Mouse (Mus musculus) ovary, postnatal 36 days (tissue): ENCODE results near the gene Armcx4.
"Not testable (repeated sequence)": the region's sequence is repeated elsewhere in the genome, so short reads cannot be mapped to it uniquely, and the experiment has no call there.

Experiments
- DNase-seq: peaks from one replicate; pipeline ENCODE4 v3.0.0; 2022; ENCODE audit warnings: low spot score, mixed read lengths

Gene Armcx4

DNA sequence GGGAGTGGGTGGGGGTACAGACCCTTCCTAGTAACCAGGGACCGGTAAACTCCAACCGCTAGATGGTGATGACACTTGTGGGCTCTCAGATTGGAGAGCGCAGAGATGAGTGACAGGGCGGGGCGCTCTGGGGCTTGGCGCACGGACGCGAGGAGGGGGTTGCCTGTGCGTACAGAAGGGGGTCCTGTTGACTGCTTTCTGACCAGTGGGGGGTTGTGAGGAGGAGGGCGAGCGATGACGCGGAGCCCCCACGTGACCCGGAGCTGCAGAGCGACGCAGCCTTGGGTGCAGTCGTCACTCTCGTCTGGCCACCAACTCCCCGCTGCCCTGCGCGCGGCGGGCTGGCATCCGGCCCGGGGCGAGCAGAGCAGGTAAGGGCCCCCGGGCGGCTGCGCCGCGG, at the start of gene Armcx4:
Gene Armcx4 (plus strand): TSS at position 253 of the 400 bp plus-strand sequence.
- DNase-seq: peak; percentile 60

DNA sequence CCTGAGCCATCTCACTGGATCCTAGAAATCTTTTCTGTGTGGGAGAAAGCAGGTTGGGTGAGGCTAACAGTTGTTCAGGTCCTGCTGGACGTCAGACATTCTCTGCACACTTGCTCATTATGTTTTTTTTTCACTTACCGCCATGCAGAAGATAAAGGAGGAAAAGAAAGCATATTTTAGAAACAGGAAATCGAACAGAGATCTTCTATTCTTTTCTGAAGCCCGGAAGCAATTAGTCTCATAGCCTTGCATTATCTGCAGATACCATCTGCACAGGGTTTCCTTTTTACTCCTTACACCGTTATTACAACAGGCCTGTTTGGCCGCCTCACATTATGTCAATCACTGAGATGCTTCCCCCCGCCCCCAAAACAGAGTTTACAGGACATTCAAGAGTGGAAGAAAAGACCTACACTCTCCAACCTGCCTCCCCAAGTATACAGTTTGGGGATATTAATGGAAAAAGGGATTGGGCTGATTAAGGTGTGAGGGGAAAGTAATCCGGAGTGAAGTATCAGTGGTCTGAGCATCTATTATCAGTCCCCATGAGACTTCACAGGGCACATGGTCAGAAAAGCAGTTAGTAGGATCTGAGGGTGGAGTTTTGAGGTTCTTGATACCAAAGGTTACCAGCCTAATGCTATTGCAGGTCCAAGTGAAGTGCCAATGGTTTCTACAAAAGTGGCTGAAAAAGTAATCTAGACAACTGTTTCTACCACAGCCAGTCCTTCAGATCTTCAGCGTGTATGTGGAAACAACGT, 45.1 kb upstream of the Armcx4 start:
- DNase-seq: no peak

DNA sequence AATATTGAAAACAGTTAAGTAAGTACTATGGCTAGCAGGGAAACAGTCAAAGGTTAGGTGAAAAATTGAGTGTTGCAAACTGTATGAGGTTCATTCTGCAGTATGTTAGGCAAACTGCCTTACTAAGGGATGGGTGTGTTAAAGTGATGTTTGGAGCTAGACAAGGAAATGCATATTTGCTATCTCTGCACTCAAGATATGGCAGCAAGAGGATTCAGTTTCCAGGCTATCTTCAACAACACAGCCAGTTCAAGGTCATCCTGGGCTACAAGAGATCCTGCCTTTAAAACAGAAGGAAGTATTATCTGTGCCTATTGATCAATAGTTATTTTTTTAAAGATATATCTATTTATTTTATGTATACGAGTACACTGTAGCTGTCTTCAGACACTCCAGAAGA, 40.0 kb upstream of the Armcx4 start:
- no peak for DNase-seq

DNA sequence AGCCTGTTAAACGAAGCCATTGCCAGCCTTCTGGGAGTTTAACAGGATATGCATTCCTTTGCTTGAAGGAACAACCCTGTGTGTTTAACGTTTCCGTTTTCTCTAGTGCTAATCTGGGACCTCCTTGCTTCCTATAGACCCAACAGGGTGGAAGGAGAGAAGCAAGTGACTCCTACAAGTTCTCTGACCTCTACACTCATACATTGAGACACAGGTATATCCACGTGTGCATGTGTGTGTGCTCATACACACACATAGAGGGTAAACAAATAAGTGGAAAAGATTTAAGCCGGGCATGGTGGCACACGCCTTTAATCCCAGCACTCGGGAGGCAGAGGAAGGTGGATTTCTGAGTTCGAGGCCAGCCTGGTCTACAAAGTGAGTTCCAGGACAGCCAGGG, 38.9 kb upstream of the Armcx4 start:
- no peak for DNase-seq

DNA sequence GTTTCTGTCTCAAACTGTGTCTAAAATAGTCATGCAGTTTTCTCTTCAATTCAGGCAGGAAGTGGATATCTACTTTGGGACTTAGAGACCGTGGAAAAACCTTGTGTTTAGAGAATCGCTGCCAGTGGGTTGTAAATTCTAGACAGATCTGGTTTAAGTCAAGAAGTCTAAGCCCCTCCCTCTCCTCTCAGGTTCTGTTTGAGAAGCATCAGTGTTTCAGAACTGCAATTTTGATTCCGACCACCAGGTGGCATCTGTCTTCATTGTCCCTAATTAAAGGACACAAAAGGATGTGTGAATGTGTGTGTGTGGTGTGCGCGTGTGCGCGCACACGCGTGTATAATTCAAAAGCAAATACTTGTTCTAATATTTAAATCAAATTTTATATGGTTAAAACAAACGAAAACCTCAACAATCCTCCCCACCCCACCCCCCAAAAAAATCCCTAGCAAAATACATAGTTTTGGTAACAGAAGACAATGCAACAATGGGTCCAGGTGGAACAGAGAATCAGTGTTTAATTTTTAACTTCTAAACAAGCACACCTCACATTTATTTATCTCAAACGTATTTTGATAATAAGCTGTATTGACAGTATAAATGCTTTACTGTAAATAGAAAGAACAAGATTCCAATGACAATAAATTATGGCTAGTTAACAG, 38.2 kb upstream of the Armcx4 start:
- peak; percentile 31 for DNase-seq

DNA sequence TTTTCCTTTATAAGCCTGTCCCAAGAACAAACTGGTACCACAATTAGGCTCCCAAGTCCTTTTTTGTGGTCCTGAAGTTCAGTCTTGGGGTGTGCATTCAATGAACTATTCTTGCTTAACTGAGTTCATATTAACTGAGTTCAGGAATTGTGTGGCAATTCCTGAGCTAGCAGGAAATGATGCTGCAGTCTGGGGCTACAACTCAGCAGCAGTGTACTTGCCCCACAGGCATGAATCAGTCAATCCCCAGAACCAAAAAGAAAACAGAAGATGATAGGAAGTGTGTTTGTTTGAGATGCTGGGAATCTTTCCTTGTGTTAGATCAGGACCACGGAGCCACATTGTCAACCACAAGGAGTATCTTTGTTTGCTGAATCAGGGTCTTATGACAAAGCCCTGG, 34.3 kb upstream of the Armcx4 start:
- DNase-seq: no peak

DNA sequence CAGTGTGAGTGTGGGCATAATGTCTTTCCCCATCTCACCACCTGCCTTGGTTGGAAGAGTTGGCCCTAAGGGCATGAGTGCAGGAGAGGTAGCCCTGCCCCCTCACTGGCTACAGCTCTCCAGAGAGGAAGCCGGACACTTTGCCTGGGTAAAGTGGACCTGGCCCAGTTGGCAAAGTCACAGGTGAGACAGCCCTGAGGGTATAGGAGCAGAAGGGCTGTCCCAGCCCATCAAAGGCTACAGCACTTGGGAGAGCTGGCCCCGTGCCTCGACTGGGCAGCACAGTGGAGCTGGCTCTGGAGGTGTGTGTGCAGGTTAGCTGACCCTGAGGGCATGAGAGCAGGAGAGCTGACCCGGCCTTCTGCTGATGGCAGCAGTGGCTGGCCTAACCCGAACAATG, 24.7 kb upstream of the Armcx4 start:
- no peak for DNase-seq

DNA sequence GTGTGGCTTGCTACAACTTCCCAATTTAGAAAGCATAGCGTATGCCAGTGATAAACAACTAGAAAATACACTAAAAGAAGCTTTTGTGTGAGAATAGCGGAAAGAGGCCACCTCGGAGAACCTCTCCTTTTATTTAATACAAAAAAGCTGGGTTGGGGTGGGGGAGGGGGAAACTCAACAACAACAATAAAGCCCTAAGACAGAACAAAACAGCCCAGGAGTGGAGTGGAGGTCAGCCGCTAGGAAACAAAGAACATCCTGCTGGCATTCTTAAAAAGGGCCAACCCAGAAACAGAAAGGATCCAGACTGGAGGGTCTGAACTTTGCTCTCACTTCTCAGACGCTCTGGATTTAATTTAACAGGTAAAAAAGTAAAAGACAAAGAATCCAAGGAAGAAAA, 11.3 kb upstream of the Armcx4 start:
- no peak for DNase-seq

DNA sequence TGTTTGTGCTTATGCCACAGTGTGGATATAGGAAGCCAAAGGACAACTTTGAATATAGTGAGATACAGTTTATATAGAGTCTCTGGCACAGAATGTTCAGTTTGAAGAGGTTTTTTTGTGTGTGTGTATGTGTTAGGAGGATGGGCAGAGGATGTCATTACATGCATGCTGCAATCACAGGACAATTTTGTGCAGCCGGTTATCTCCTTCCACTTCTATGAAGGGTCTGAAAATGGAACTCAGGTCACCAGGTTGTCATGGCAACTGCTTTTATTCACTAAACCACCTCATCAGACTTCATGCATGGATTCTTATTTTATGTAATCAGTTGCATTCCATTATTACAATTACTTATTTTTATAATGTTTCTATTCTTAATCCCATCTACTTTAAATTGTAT, 10.4 kb upstream of the Armcx4 start:
- DNase-seq: no peak

DNA sequence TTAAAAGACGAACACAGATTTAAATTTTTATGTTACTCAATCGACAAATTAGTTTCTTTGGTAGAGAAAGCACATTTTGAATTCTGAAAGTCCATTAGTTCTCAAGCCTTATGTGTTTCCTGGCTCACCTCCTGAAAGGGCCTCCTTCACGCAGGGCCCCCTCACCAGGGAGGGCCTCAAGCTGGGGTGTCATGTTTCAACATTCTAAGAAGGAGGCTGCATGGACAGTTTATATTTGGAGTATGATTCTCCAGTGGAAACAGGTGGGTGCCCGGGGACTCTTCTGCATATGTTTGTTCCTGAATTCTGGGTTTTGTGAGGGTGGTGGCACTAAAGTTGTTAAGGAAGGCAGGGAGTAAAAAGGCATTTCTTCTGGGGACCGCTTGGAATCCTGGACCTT, 1.4 kb upstream of the Armcx4 start:
- DNase-seq: no peak

DNA sequence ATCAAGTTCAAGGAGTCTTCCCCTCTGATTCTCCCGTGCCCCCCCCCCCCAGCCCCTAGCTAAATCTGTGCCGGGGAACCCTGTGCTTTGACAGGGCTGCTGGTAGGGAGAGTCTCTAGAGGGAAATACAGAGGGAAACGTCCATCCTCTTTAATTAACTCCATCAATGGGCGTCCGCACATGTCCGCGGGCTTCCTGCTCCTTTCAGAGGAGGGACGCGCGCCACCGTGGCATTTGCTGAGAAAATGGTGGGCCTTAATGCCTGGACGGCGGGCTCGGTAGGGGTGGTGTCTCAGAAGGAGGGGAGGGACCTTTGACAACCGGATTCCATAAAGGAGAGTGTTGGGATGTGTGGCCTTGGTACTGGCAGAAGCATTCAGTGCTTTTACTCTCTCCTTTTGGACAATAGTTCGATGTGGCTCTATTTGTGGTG, 436 bp downstream of the Armcx4 start:
- DNase-seq: peak; percentile 32

DNA sequence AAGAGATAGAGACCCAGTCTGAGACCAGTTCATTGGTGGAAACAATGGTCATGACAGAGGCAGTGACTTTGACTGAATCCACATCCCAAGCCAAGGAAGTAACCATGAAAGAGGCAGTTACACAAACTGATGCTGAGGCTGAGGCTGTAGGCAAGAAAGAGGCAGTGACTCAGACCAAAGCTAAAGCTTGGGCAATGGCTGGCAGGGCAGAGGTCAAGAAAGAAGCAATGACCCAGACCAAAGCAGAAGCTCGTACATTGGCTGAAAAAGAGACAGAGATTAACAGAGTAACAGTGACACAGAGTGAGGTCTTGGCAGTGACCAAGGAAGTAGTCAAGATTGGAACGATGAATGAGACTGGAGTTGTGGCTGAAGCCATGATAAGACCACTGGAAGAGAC, 3.4 kb downstream of the Armcx4 start:
- DNase-seq: no peak

DNA sequence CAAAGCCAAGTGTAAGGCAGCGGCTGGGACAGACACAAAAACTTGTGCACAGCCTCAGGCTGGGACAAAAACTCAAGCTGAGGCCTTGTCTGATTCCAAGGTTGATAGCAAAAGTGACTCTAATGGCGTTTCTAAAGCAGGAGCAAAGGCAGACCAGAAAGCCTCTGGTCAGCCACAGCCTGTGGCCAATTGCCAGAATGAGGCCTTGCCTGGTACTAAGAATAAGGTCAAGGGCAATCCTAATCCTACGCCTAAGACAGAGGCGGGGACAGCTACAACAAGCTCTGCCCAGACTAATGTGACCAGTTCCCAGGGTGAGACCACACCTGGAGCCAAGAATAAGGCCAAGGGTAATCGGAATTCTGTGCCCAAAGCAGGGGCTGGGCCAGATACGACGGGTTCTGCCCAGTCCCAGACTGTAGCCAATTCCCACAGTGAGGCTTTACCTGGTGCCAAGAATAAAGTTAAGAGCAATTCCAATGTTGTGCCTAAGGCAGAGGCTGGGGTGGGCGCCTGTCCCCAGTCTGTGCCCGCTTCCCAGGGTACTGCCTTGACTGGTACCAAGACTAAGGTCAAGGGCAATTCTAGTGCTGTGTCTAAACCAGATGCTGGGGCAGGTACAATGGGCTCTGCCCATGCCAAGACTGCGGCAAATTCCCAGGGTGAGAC, 4.7 kb downstream of the Armcx4 start:
- DNase-seq: no peak

DNA sequence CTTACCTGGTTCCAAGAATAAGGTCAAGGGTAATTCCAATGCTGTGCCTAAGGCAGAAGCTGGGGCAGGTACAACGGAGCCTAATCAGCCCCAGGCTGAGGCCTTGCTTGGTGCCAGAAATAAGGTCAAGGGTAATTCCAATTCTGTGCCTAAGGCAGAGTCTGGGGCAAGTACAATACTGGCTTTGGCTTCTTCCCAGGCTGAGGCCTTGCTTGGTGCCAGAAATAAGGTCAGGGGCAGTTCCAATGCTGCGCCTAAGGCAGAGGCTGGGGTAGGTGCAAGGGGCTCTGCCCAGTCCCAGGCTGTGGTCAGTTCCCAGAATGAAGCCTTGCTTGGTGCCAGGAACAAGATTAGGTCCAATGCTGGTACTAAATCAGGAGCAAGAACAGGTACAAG, 5.2 kb downstream of the Armcx4 start:
- no peak for DNase-seq

DNA sequence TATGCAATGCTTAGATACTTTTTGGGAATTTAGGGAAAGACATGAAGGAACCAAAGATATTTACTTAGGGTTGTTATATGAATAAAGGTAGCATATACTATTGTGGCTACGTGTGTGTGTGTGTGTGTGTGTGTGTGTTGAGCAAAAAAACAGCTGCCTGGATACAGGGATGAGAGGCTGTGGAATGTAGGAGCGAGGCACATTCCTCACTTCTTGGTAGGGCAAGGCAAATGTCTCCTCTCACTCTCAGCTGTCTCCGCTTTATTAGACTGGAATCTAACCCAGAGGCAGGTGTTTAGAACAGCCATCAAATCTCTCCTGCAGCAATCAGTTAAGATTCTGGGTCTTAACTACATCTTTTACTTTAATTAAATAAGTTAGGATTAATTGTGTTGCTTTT, 30.5 kb downstream of the Armcx4 start:
- no peak for DNase-seq

DNA sequence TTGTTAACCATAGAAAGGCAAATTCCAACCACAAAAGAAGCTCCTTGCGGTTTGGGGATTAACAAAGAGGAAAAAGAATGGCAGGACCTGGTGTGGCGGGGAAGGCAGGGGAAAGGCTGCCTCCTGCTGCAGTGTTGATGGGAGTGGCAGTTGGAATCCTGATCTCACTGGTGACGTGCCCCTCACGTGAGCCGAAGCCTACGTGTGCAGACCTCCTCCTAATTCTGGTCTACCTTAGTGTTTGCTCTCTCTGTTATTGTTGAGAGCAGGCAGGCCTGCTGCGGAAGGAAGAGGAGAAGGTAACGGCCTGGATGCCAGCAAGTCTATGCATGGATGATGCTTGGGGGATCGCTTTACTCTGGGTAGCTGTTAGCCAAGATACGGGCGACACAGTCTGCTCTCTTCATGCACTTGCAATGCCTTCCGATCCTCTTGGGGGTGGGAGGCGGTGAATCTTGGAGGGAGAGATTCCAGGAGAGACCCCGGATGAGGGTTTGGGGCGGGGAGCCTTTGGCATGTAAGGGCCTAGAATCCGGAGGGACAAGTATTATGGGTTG, 31.5 kb downstream of the Armcx4 start, which contains the start of gene Armcx1:
Gene Armcx1 (plus strand): TSS at position 212 of the 557 bp plus-strand sequence.
- DNase-seq: peak; percentile 54

DNA sequence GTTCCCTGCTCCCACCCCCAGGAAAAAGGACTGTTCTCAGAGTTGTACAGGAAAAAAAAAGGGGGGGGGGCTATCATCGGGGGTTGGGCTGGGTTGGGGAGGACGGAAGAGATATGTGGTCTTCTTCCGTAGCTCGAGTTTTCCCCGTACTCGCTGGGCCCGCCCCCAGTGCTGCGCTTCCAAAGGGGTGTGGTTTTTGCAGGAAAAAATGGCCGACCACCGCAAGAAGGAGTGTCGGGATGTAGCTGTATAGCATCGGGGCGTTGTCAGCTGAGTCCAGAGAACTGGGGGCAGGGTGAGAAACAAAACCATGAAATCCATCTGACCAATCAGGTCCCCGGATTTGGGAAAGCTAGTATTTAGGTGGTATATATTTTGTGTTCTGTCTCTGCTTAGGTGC, 32.2 kb downstream of the Armcx4 start:
- peak; percentile 59 for DNase-seq

DNA sequence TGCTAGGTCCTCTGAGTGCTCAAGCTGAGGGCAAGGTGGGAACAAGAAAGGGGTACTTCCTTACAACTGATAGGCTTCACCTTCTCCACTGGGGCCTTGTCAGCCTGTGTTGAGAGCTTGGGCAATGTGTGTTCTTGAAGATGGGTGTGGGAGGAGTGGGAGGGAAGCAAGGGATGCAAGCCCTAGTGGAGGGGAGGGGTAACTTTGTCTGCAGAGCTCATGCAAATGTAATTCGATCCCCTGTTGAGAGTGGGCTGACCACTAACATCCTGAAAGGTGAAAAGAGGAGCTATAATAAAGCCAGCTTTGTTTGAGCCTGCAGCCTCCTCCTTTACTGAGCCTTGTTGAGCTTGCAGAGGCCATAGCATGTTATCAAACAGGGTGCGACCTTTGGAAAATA, 37.4 kb downstream of the Armcx4 start:
- not testable (repeated sequence) for DNase-seq

DNA sequence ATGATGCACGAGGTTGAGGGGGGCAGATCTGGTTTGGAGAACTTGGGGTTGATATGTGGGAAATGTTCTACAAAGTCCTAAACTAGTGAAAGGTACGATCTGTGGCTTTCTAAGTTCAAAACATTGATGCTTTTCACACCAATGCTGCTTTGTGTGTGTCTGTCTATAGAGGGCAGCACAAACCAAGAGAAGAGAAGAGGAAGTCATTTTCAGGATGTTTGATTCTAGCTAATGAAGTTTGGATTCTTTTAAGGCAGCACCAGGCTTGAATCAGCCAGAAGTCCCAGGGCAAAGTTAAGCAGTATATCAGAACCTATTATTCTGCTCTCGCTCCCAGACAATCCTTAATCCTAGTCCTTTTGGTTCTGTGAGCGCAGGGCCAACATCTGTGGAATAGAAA, 43.5 kb downstream of the Armcx4 start:
- DNase-seq: no peak

DNA sequence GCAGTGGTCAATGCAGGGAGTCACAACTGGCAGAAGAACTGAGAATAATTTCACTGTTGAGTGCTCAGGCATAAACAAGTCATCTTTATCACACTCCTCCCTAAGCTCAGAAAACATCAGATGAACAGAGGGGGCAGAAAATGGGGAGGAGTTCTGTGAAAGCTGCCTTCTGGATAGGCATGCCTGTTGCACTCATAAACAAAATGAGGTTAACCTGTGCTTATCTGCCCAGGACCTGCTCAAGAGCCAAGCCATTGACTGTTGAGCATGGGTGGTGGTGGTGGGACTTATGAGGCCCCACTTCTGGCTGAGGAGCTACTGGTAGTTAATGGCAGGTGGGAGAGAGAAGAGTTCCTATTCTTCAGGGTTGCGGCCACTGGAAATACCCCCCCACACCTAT, 51.5 kb downstream of the Armcx4 start:
- no peak for DNase-seq

DNA sequence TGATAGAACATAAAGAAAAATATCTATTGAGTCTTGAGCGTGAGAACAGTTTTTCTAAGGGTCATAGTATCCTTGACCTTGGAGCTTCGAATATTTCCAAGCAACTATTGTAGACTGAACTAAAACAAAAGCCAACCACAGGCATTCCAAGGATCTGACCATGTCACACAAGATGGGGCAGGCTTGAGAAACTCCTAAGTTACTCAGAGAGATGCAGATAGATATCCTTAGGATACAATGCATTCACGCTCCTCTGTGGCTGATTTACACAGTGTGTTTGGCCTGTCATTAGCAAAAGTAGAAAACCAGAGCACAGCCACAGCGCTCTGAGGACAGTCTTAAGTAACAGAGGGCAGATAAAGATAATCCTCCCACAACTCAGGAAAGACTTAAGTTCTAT, 52.8 kb downstream of the Armcx4 start:
- DNase-seq: no peak

DNA sequence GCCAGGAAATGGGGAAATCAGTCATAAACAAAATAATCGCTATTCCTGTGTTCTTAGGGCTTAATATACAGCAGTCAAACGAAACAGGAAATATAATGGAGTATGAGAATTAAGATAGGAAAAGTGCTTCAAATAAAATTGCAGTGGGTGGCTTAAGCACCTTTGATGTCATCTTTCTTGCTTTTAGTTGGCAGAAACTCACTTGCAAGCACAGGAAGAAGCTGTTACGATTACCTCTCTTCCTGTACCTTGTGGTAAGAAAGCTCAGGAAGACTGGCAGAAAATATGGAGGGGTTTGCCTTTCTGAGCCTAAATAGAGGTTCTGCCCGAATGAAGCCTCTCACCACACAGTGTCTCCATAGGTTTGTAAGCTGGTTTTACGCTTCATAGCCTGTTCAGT, 55.5 kb downstream of the Armcx4 start:
- no peak for DNase-seq
